Mouse (Mus musculus): Measurements from ENCODE around the gene Mif4gd.

Mif4gd gene

DNA sequence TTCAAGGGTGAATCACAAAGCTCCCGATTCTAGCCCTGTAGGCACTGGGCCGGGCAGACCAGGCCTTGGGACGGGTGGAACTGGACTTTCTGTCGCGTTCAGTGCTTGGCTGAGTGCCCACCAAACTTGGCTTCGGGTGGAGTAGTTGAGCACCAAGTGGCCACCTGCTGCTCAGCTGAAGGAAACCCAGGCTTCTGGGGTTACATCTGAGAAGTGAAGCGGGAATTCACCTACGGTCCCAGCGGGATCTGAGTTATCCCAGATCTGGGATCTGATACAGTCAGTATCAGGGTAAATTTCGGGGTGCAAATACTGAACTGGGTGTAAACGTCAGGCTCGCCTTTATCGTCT, 735 bp downstream of the Mif4gd start:
- DNase-seq = peak; percentile 87 to 91

DNA sequence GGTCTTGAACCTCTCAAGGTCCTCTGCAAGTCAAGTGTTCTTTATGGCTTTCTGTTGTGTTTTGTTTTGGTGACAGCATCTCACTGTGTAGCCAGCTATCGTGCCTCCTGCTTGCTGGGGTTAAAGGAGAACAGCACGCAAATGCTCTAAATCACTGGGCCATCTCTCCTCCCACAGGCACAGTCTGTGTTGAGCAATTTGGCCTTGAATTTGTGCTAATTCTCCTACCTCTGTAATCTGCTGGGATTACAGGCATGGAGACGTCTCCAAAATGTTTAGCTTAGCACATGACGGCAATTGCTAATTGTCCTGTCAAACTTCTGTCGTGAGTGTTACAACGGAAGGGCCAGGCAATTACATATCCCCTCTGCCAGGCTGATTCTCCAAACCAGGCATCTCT, 1.6 kb downstream of the Mif4gd start:
- no peak for DNase-seq

- DNase-seq = no peak
Observed at GRCm38 (mm10) chr11:115609576-115609975, 3.2 kb downstream of the Mif4gd start.

GRCm38 (mm10) chr11:115608421-115609399, 4.1 kb downstream of the Mif4gd start:
- DNase-seq = no peak

- DNase-seq = no peak
Observed at GRCm38 (mm10) chr11:115606733-115607132, 6.0 kb downstream of the Mif4gd start.

DNA sequence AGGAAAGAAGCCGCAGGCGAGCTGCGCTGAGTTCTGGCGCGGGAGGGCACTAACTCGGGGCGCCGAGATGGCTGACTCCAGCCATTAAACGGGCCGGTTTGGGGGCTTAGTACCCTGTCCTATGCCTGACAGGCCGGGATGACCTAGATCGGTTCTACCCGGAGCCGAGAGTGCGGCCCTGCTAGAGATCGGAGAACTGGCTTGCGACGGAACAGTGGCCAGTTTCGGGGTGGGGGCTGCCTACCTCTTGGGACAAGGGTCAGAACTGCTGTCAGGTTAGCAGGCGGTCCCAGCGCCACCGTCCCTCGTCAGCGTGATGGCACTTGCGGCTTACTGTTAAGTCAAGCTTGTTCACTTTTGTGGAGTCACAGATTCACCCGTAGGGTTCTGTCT, 8.5 kb downstream of the Mif4gd start:
- no peak for DNase-seq

DNA sequence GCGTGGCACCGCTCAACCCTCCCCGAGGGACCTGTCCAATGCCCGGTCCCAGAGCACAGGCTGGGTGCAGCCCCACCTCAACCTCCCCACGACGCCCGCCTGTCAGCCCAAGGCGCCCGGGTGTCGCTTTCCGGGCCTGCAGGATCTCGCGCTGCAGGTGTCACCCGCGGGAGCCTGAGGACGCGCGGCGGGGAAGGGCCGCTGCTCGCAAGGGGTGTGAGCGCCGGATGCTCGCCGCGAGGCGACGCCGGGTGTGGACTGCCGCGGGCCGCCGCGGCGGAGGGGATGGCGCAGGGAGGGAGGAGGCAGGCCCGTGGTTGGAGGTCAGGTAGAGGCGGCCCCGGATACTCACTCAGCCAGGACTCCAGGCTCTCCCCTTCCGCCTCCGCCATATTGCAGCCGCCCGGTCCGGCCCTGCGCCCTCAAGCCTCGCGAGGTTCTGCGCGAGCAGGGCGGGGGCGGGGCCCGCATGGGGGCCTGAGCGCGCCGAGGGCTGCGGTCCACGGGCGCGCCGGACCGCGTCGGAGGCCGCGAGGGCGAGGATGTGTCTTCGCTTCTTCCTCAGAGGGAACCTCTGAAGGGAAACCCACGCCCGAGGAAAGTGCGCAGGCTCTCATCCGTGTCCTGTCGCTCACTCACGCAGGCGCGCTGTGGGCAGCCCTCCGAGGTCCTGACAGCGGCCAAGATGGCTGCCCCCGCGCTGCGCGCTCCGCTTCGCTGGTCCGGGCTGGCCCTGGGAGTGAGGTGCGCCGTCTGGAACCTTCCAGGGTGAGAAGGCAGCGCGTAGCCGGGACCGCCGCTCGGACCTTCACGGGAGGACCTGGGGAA, 9.1 kb downstream of the Mif4gd start, which contains the start of the genes Mrps7 and Gga3:
Mrps7 (plus strand) TSS at position 450 of the 828 bp plus-strand sequence.
Gga3 (minus strand) TSS at position 576 of the 828 bp plus-strand sequence.
- peak; percentile 93 to 96 for DNase-seq

DNA sequence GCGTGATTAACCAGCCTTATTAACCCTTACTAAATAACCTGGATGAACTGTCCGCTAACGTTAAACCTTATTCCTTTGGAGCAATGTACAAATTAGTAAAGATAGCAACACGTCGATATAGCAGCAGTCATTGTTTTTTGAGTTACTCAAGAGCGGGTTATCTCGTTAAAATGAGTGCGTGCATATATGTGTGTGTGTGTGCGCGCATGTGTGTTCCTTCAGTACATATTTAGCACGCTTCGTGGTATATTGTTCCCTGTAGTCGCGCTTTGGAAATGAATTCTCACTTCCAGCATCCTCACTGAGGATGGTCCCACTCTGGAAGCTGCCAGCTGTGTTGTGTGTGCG, 9.7 kb downstream of the Mif4gd start:
- DNase-seq = no peak

DNA sequence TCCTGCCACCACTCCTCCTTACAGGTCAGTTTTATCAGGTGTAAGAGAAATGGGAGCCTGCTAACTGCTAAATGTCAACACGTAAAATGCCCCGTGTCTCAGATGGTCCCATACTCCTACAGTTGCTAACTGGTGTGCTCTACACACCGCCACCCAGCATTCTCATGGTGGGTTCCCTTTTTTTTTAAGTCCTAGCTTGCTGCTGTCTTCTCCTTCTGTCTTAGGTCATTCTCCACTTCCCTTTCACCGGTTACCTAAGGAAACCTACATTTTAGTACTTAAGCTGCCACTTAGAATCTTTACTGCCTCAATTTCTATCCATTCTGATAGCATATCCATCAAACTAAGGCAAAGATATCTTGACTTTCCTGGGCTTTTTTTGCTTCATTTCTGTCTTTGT, 11.6 kb downstream of the Mif4gd start:
- no peak for DNase-seq

- DNase-seq = no peak
Observed at GRCm38 (mm10) chr11:115600743-115601142, 12.0 kb downstream of the Mif4gd start.

- DNase-seq = no peak
Observed at GRCm38 (mm10) chr11:115599722-115600121, 13.0 kb downstream of the Mif4gd start.

- DNase-seq = no peak
Observed at GRCm38 (mm10) chr11:115598309-115598708, 14.5 kb downstream of the Mif4gd start.

- DNase-seq = no peak
Observed at GRCm38 (mm10) chr11:115595209-115595608, 17.6 kb downstream of the Mif4gd start.

GRCm38 (mm10) chr11:115590526-115591075, 22.2 kb downstream of the Mif4gd start:
- DNase-seq = no peak

DNA sequence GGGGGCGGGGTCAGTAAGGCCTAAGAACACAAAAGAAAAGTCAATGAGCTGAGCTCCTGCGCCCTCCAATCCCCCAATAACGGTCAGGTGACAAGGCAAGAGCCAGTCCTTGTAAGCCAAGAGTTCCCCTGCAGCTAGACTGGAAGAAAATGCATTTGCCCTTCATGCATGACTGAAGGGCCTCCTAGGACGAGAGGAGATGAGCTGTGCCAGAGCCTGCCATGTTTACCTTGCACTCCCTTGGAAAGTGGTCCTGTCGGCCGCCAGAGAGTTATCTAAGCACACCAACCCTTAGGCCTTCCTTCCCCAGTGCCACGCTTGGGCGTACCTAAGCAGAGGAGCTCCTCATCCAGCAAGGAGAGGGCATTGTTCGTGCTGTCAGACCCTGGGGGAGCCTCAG, 24.8 kb downstream of the Mif4gd start:
- no peak for DNase-seq

DNA sequence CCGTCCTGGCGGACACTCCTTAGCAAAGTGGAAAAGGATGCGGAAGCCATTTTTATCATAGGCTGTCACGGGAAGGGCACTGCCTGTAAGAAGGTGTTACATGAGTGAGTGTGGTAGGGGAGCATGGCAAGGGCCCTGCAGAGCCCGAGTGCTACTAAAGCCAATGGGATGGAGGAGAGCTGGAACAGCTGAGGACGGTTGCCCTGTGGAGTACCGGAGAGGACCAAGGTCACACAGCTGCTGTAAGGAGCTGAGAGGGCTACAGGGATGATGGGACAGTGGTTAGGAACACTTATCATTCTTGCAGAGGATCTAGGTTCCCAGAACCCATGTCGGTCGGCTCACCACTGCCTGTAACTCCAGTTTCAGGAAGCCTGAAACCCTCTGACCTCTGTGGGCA, 26.4 kb downstream of the Mif4gd start:
- DNase-seq = no peak

GRCm38 (mm10) chr11:115585573-115586100, 27.1 kb downstream of the Mif4gd start:
- DNase-seq = no peak

- DNase-seq = no peak
Observed at GRCm38 (mm10) chr11:115584376-115585073, 28.2 kb downstream of the Mif4gd start.

DNA sequence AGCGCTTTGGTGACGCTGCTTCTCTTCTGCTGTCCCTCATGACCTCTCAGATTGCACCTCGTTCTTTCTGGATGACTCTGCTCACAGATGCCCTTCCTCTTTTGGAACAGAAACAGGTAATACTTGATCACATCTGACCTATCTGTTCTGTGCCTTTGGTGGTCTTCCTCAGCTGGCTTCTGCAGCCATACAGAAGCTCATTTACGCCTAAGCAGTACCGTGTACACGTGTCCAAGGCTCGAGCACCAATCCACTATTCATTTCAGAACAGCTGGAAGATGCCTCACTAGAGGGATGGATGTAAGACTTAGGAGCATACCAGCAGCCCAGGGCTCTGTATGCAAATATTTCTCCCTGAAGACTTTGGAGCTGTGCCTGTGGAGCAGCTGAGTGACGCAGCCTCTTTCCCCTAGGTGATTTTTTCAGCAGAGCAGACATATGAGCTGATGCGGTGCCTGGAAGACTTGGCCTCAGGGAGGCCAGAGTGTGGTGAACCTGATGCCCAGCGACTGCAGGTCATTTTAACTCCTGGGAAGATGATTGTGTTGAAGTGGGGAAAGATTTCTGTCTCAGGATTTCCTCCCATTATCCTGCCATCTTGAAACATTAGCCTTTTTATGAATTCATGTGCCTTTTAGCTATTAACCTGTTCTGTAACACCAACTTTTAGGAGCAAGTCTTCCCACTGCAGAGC, 29.7 kb downstream of the Mif4gd start:
- no peak for DNase-seq

GRCm38 (mm10) chr11:115579080-115579479, 33.7 kb downstream of the Mif4gd start:
- no peak for DNase-seq

DNA sequence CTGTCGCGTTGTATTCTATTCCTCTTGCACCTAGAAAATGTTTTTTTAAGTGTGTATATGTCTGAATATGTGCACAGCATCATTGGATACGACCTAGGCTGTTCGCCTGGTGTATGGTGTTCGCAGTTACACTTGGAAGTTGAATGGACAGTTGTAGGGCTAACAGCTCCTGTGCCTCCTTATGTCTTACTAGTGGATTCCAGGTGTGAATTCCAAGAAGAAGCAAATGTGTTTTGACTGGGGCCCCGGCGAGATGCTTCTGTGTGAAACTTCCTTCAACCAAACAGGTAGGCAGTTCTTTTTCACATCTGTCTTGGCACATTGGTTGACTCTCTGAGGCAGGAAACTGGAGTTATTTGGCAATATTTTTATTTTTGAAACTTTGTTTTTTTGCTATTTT, 47.8 kb downstream of the Mif4gd start:
- DNase-seq = no peak

All from kidney, postnatal 4 days (tissue).